Mouse (Mus musculus) forebrain, embryonic 12.5 days (tissue): ENCODE results near the gene C1rl. TPM values are rescaled to one million over a fixed set of nuclear protein-coding genes. Genes with fewer than 3 reads are reported as not detected.
"Not testable (repeated sequence)": the region's sequence is repeated elsewhere in the genome, so short reads cannot be mapped to it uniquely, and the experiment has no call there.

Source experiments
- ATAC-seq: fragments of 200-750 bp; cut with Nextera tagmentation; 2 replicates; pipeline ENCODE4 v1.8.0; 2017; ENCODE audit warnings: moderate TSS enrichment; ENCODE audit not compliant: low FRiP score
- H3K27ac ChIP-seq: fragments of 300-500 bp; sonication (generic); 2 replicates; pipeline ENCODE4 v1.5.1; 2016; ENCODE audit warnings: mild to moderate bottlenecking
- H3K27me3 ChIP-seq: fragments of 300-500 bp; sonication (generic); 2 replicates; pipeline ENCODE4 v1.6.1; 2016; ENCODE audit warnings: mild to moderate bottlenecking
- H3K36me3 ChIP-seq: fragments of 300-500 bp; sonication (generic); replicated peaks from 2 replicates; pipeline ENCODE4 v1.6.1; 2016; ENCODE audit warnings: mild to moderate bottlenecking
- H3K4me1 ChIP-seq: fragments of 300-500 bp; sonication (generic); 2 replicates; pipeline ENCODE4 v1.6.1; 2016
- H3K4me2 ChIP-seq: fragments of 300-500 bp; sonication (generic); 2 replicates; pipeline ENCODE4 v1.6.1; 2016; ENCODE audit warnings: mild to moderate bottlenecking, moderate library complexity
- H3K4me3 ChIP-seq: fragments of 300-500 bp; sonication (generic); replicated peaks from 2 replicates; pipeline ENCODE4 v1.5.1; 2016; ENCODE audit warnings: mild to moderate bottlenecking
- H3K9ac ChIP-seq: fragments of 300-500 bp; sonication (generic); 2 replicates; pipeline ENCODE4 v1.6.1; 2016; ENCODE audit warnings: mild to moderate bottlenecking
- H3K9me3 ChIP-seq: fragments of 300-500 bp; sonication (generic); 2 replicates; pipeline ENCODE4 v1.6.1; 2016
- WGBS: fragments of 180-500 bp; shearing (Covaris S2); methylation state at CpG from one replicate; pipeline ENCODE4 v1.1.7; 2016; 5-methylcytosine and 5-hydroxymethylcytosine counted together
- polyA plus RNA-seq: library from polyadenylated mRNA; unstranded; fragments of >200 nt; fragmentation: Nextera tagmentation; extraction: Ambion mirVana; gene quantifications from 2 replicates; pipeline ENCODE4 v1.2.1, GENCODE M21; 2016

The C1rl gene
- polyA plus RNA-seq, 1 experiment from 2014 or later, result 0.10 TPM

DNA sequence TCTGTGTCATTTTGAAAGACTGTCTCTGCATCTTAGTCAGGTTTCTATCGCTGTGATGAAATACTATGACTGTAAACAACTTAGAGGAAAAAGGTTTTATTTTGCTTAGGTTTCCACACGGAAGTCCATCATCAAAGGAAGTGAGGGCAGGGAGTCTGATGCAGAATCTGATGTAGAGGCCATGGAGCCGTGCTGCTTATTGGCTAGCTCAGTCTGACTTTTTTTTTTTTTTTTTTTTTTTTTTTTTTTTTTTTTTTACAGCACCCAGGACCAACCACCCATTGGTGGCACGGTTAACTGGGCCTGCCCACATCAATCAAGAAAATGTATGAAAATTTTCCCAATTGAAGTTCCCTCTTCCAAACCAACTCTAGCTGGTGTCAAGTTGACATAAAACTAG is 4.0 kb upstream of the C1rl start:
- Histone ChIP-seq H3K27ac (no peak overlapping the region), H3K4me1 (no peaks in the 10 kb centered on the region), H3K4me2 (no peak overlapping the region), H3K9me3 (no peaks in the 10 kb centered on the region), H3K9ac (no peak overlapping the region), H3K4me3 (no peak overlapping the region), H3K36me3 (no peaks in the 10 kb centered on the region), H3K27me3 (no peaks in the 10 kb centered on the region)
- ATAC-seq, result no peak
- WGBS, result 81% methylated on average over 4 of the region's 4 CpGs

DNA sequence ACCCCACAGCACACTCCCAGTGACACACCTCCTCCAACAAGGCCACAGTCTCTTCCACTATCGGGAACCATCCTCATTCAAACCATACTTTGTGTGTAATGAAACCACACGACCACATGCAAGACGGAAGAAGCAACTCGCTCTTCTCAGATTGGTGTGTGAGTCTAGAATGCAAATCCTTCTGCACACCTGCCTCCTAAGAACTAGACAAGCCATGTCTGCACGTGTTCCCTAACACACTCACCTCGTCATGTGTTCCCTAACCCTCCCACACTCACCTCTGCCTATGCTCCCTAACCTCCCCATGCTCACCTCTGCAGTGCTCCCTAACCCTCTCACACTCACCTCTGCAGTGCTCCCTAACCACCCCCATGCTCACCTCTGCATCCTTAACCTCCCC is 1.5 kb upstream of the C1rl start:
- 81% methylated on average over 6 of the region's 6 CpGs for WGBS
- Histone ChIP-seq H3K4me1 (no peaks in the 10 kb centered on the region), H3K9ac (no peak overlapping the region), H3K36me3 (no peaks in the 10 kb centered on the region), H3K4me3 (no peak overlapping the region), H3K27ac (no peak overlapping the region), H3K27me3 (no peaks in the 10 kb centered on the region), H3K9me3 (no peaks in the 10 kb centered on the region), H3K4me2 (no peak overlapping the region)
- ATAC-seq, result no peak

- no peak overlapping the region for H3K4me3 ChIP-seq
- H3K9ac ChIP-seq, result no peak overlapping the region
- H3K4me1 ChIP-seq, result no peaks in the 10 kb centered on the region
- H3K27ac ChIP-seq, result no peak overlapping the region
- H3K4me2 ChIP-seq, result no peak overlapping the region
- H3K36me3 ChIP-seq, result no peaks in the 10 kb centered on the region
- H3K9me3 ChIP-seq, result no peaks in the 10 kb centered on the region
- no peak for ATAC-seq
- WGBS, result 90% methylated on average over 5 of the region's 5 CpGs
- H3K27me3 ChIP-seq, result no peaks in the 10 kb centered on the region
Measured at GRCm38 (mm10) chr6:124493886-124494285, 973 bp downstream of the C1rl start.

GRCm38 (mm10) chr6:124496054-124496453 is 3.1 kb downstream of the C1rl start:
- Histone ChIP-seq H3K4me1 (no peaks in the 10 kb centered on the region), H3K27me3 (no peaks in the 10 kb centered on the region), H3K27ac (no peak overlapping the region), H3K4me2 (no peak overlapping the region), H3K9me3 (no peaks in the 10 kb centered on the region), H3K36me3 (no peaks in the 10 kb centered on the region), H3K9ac (no peak overlapping the region), H3K4me3 (no peak overlapping the region)
- WGBS, result 91% methylated on average over 5 of the region's 5 CpGs
- ATAC-seq, result no peak

DNA sequence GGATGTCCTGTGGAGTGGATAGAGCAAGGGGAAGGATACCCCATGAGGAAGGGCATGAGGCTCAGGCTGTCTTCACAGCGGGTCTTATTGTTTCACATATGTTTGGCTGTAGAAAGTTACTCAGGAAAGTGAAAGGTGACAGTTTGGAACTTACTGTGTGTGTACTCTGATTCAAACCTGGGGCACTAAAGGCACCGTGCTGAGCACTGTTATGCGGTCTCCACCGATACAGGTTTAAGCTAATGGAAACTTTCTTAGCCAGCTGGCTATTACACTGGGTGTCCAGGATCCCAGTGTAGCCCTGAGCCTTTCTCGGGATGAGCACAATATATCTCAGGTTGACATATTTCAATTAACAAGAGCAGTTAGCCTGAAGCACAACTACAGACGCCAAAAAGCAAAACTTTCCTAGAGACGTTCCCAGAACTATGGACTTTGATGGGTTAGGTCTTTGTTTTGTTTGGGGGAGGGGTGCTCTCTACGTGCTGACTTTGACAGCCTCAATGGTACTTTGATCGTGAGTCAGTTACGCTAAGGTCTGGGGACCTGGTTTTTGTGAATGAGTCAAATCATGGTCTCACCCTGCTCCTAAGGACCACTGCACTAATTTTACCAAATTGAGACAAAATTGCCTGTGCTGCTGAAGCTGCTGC is 7.1 kb downstream of the C1rl start:
- WGBS, result 48% methylated on average over 10 of the region's 10 CpGs
- no peaks in the 10 kb centered on the region for H3K9me3 ChIP-seq
- H3K36me3 ChIP-seq, result no peaks in the 10 kb centered on the region
- H3K27me3 ChIP-seq, result no peaks in the 10 kb centered on the region
- ATAC-seq, result no peak
- H3K4me1 ChIP-seq, result no peaks in the 10 kb centered on the region
- H3K4me3 ChIP-seq, result no peak overlapping the region
- H3K27ac ChIP-seq, result no peak overlapping the region
- no peak overlapping the region for H3K9ac ChIP-seq
- no peak overlapping the region for H3K4me2 ChIP-seq

GRCm38 (mm10) chr6:124501473-124501872 is 8.6 kb downstream of the C1rl start:
- Histone ChIP-seq H3K4me2 (no peak overlapping the region), H3K36me3 (no peaks in the 10 kb centered on the region), H3K27ac (no peak overlapping the region), H3K4me3 (no peak overlapping the region), H3K27me3 (no peaks in the 10 kb centered on the region), H3K9me3 (no peaks in the 10 kb centered on the region), H3K4me1 (no peaks in the 10 kb centered on the region), H3K9ac (no peak overlapping the region)
- WGBS, result 80% methylated on average over 4 of the region's 4 CpGs
- ATAC-seq, result no peak

- WGBS, result 94% methylated on average over 5 of the region's 5 CpGs
- no peak for ATAC-seq
Measured at GRCm38 (mm10) chr6:124502021-124502420, 9.1 kb downstream of the C1rl start.

DNA sequence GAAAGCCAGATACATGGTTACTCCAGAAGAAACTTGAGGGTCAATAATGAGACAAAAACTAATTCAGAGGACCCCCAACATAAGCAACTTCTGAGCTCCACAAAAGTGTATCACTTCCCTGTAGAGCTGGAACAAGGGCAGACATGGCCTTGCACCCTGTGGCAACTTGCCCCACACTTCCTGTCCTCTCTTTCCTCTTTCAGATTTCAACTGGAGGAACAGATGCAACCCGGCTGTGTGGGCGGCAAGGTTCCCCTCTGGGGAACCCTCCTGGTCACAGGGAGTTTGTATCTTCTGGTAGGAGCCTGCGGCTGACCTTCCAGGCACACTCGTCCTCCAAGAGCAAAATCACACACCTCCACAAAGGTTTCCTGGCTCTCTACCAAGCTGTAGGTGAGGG is 12.1 kb downstream of the C1rl start:
- ATAC-seq, result no peak
- Histone ChIP-seq H3K4me1 (no peaks in the 10 kb centered on the region), H3K9me3 (no peaks in the 10 kb centered on the region), H3K36me3 (no peaks in the 10 kb centered on the region), H3K9ac (no peak overlapping the region), H3K4me2 (no peak overlapping the region), H3K27me3 (no peaks in the 10 kb centered on the region), H3K4me3 (no peak overlapping the region), H3K27ac (no peak overlapping the region)
- 84% methylated on average over 4 of the region's 4 CpGs for WGBS

More at GRCm38 (mm10) chr6:124502021-124502420, 9.1 kb downstream of the C1rl start:
- Histone ChIP-seq H3K9ac (no peak overlapping the region), H3K4me3 (no peak overlapping the region), H3K27ac (no peak overlapping the region), H3K36me3 (no peaks in the 10 kb centered on the region), H3K4me1 (no peaks in the 10 kb centered on the region), H3K9me3 (no peaks in the 10 kb centered on the region), H3K27me3 (no peaks in the 10 kb centered on the region), H3K4me2 (no peak overlapping the region)

- ATAC-seq, result no peak
- whole genome bisulfite sequencing, result 88% methylated on average over 6 of the region's 6 CpGs
- no peak overlapping the region for H3K4me2 ChIP-seq
- no peak overlapping the region for H3K9ac ChIP-seq
- H3K4me1 ChIP-seq, result no peaks in the 10 kb centered on the region
- no peaks in the 10 kb centered on the region for H3K27me3 ChIP-seq
- H3K27ac ChIP-seq, result no peak overlapping the region
- H3K9me3 ChIP-seq, result no peaks in the 10 kb centered on the region
- H3K4me3 ChIP-seq, result no peak overlapping the region
- H3K36me3 ChIP-seq, result no peaks in the 10 kb centered on the region
Measured at GRCm38 (mm10) chr6:124506991-124507390, 14.1 kb downstream of the C1rl start.

GRCm38 (mm10) chr6:124508292-124508691 is 15.4 kb downstream of the C1rl start:
- ATAC-seq, result no peak
- no peak overlapping the region for H3K27ac ChIP-seq

DNA sequence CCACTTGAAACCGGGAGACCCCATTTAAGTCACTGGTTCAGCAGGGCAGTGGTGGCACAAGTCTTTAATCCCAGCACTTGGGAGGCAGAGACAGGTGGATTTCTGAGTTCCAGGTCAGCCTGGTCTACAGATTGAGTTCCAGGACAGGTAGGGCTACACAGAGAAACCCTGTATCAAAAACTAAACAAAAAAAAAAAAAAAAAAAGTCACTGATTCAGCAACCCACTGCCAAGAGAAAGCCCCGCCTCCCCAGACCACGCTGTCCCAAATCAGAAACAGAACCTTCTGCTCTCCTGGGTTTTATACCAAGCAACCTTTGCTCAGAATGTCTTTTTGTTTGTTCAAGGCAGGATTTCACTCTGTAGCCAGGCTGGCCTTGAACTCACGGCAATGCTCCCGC is 16.3 kb downstream of the C1rl start:
- WGBS, result 89% methylated on average over 5 of the region's 5 CpGs
- H3K36me3 ChIP-seq, H3K4me2 ChIP-seq, H3K4me3 ChIP-seq, H3K27me3 ChIP-seq, H3K9me3 ChIP-seq, H3K9ac ChIP-seq, H3K27ac ChIP-seq, ATAC-seq, H3K4me1 ChIP-seq: not testable (repeated sequence)

More at GRCm38 (mm10) chr6:124508292-124508691, 15.4 kb downstream of the C1rl start:
- Histone ChIP-seq H3K9ac (no peak overlapping the region), H3K4me3 (no peak overlapping the region), H3K9me3 (no peaks in the 10 kb centered on the region), H3K4me1 (no peaks in the 10 kb centered on the region), H3K27me3 (no peaks in the 10 kb centered on the region), H3K36me3 (no peaks in the 10 kb centered on the region), H3K4me2 (no peak overlapping the region)
- 82% methylated on average over 10 of the region's 10 CpGs for WGBS

DNA sequence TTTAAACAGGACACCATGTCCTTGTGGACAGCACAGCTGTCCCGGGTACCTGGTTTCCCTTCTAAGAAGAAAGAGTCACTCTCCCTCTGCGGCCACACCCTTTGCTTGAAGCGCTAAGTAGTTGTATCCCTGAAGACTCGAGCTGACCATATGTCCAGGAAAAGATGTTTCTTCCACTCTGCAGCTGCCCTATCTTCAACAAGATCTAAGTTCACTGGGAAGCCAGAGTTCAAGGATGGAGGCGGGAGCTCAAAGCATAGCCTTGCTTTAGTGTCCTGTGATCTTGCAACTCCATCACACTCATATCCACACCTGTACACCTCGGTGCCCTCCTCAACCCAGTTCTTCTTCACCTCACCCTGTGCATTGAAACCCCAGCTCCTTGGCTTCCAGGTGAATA is 19.0 kb downstream of the C1rl start:
- Histone ChIP-seq H3K27me3 (no peaks in the 10 kb centered on the region), H3K27ac (no peak overlapping the region), H3K4me3 (no peak overlapping the region), H3K9me3 (no peaks in the 10 kb centered on the region), H3K4me1 (no peaks in the 10 kb centered on the region), H3K4me2 (no peak overlapping the region), H3K9ac (no peak overlapping the region), H3K36me3 (no peaks in the 10 kb centered on the region)
- 71% methylated on average over 6 of the region's 6 CpGs for WGBS
- no peak for ATAC-seq

DNA sequence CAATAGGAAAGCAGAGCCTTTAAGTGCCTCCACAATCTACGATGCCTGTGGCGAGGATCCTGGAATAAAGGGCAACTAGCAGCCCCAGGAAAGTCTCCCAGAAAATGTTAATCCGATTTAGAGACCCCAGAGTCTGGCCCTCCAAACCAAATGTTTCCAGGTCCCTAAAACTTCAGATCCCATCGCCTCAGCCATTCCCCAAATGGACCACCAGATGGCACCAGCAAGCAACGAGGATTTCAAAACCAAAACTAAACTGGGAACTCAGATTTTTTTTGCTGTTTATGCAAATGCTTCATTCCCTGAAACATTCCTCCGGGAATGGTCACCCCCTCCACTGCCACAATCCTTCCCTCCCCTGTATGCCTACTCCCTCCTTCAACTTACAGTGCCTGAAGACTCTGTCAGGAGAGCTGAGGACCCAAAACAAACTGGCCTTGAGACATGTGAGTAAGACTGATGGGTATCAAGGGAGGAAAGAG is 19.5 kb downstream of the C1rl start, which contains the start of gene C1ra:
Gene C1ra, plus strand, starts transcription at position 51 of the 482 bp plus-strand sequence.
- 5% methylated on average over 6 of the region's 6 CpGs for WGBS
- Histone ChIP-seq H3K27me3 (no peaks in the 10 kb centered on the region), H3K4me3 (no peak within 1 kb of the TSS), H3K9ac (no peak within 1 kb of the TSS), H3K4me1 (no peaks in the 10 kb centered on the region), H3K4me2 (peak within 1 kb of the TSS; percentile 33), H3K9me3 (no peaks in the 10 kb centered on the region), H3K36me3 (no peaks in the 10 kb centered on the region), H3K27ac (no peak within 1 kb of the TSS)
- no peak for ATAC-seq
